Mouse (Mus musculus): Measurements from ENCODE around the gene Ezh1. TPM values are rescaled to one million over a fixed set of nuclear protein-coding genes. Genes with fewer than 3 reads are reported as not detected.

Gene Ezh1
- total and polyA plus RNA-seq, 3 experiments, result 4.2 to 55.9 (median 25.4) TPM

GRCm38 (mm10) chr11:101174389-101174745 is 51.9 kb downstream of the Ezh1 start:
- H3K4me1 ChIP-seq (ENCODE audit: insufficient read depth, low read depth, low read length), result peaks cover 63% of the 10 kb centered on the region
- H3K9me3 ChIP-seq (replicated peaks), result 0 out of 2 replicates have a peak, but pooled peaks cover 2% of the 10 kb centered on the region
- ATAC-seq (ENCODE audit: extremely low read depth, insufficient number of reproducible peaks, low FRiP score, poor library complexity, severe bottlenecking) (no peak), DNase-seq (ENCODE audit: low spot score) (no peak)
- H3K4me3 ChIP-seq (ENCODE audit: low read depth, low read length), result peak overlapping the region; percentile 65; the same call in 1 of the 2 replicates
- peaks cover 84% of the 10 kb centered on the region for H3K27me3 ChIP-seq (ENCODE audit: insufficient read depth, low read length)
- TF ChIP-seq GATA2 (IDR thresholded peaks at IDR 0.05; ENCODE audit: borderline replicate concordance, low read depth, low read length) (no peak), TAL1 (conservative IDR thresholded peaks at IDR 0.05; ENCODE audit: low read depth, low read length) (no peak), CTCF (IDR thresholded peaks at IDR 0.05; ENCODE audit: low read depth, low read length) (no peak), POLR2AphosphoS5 (IDR thresholded peaks at IDR 0.05; ENCODE audit: insufficient replicate concordance, low read depth, low read length) (no peak), GATA1 (IDR thresholded peaks at IDR 0.05; ENCODE audit: borderline replicate concordance, low read length) (no peak)
- no peaks in the 10 kb centered on the region for H3K36me3 ChIP-seq (replicated peaks)

- peak; percentile 50 for DNase-seq (ENCODE audit: low spot score)
- Histone ChIP-seq H3K27me3 (ENCODE audit: insufficient read depth, low read length) (peaks cover 85% of the 10 kb centered on the region), H3K9me3 (replicated peaks) (0 out of 2 replicates have a peak, but pooled peaks cover 2% of the 10 kb centered on the region), H3K36me3 (replicated peaks) (no peaks in the 10 kb centered on the region), H3K4me1 (ENCODE audit: insufficient read depth, low read depth, low read length) (peaks cover 63% of the 10 kb centered on the region), H3K4me3 (ENCODE audit: low read depth, low read length) (peak overlapping the region; percentile 65; the same call in 1 of the 2 replicates)
- no peak for ATAC-seq (ENCODE audit: extremely low read depth, insufficient number of reproducible peaks, low FRiP score, poor library complexity, severe bottlenecking)
- TF ChIP-seq CTCF (IDR thresholded peaks at IDR 0.05; ENCODE audit: low read depth, low read length), result peak; percentile 85
- no peak for TF ChIP-seq POLR2AphosphoS5 (IDR thresholded peaks at IDR 0.05; ENCODE audit: insufficient replicate concordance, low read depth, low read length)
Measured at GRCm38 (mm10) chr11:101173631-101174388, 52.5 kb downstream of the Ezh1 start.

- peaks cover 60% of the 10 kb centered on the region for H3K4me1 ChIP-seq (ENCODE audit: insufficient read depth, low read depth, low read length)
- DNase-seq (ENCODE audit: low spot score) (no peak), ATAC-seq (ENCODE audit: extremely low read depth, insufficient number of reproducible peaks, low FRiP score, poor library complexity, severe bottlenecking) (no peak)
- H3K9me3 ChIP-seq (replicated peaks), result 0 out of 2 replicates have a peak, but pooled peaks cover 2% of the 10 kb centered on the region
- no peaks in the 10 kb centered on the region for H3K36me3 ChIP-seq (replicated peaks)
- TF ChIP-seq GATA1 (IDR thresholded peaks at IDR 0.05; ENCODE audit: borderline replicate concordance, low read length) (no peak), POLR2AphosphoS5 (IDR thresholded peaks at IDR 0.05; ENCODE audit: insufficient replicate concordance, low read depth, low read length) (no peak), CTCF (IDR thresholded peaks at IDR 0.05; ENCODE audit: low read depth, low read length) (no peak), GATA2 (IDR thresholded peaks at IDR 0.05; ENCODE audit: borderline replicate concordance, low read depth, low read length) (no peak), TAL1 (conservative IDR thresholded peaks at IDR 0.05; ENCODE audit: low read depth, low read length) (no peak)
- no peak overlapping the region for H3K4me3 ChIP-seq (ENCODE audit: low read depth, low read length)
- peaks cover 80% of the 10 kb centered on the region for H3K27me3 ChIP-seq (ENCODE audit: insufficient read depth, low read length)
Measured at GRCm38 (mm10) chr11:101173112-101173511, 53.2 kb downstream of the Ezh1 start.

- peaks cover 5% of the 10 kb centered on the region for H3K36me3 ChIP-seq (replicated peaks)
- H3K4me1 ChIP-seq (ENCODE audit: insufficient read depth, low read depth, low read length), result peaks cover 60% of the 10 kb centered on the region
- peaks cover 81% of the 10 kb centered on the region for H3K27me3 ChIP-seq (ENCODE audit: insufficient read depth, low read length)
- DNase-seq (ENCODE audit: low spot score) (no peak), ATAC-seq (ENCODE audit: extremely low read depth, insufficient number of reproducible peaks, low FRiP score, poor library complexity, severe bottlenecking) (no peak)
- TF ChIP-seq TAL1 (conservative IDR thresholded peaks at IDR 0.05; ENCODE audit: low read depth, low read length) (no peak), POLR2AphosphoS5 (IDR thresholded peaks at IDR 0.05; ENCODE audit: insufficient replicate concordance, low read depth, low read length) (no peak), GATA1 (IDR thresholded peaks at IDR 0.05; ENCODE audit: borderline replicate concordance, low read length) (no peak), GATA2 (IDR thresholded peaks at IDR 0.05; ENCODE audit: borderline replicate concordance, low read depth, low read length) (no peak), CTCF (IDR thresholded peaks at IDR 0.05; ENCODE audit: low read depth, low read length) (no peak)
- peak overlapping the region; percentile 71 for H3K4me3 ChIP-seq (ENCODE audit: low read depth, low read length)
- 0 out of 2 replicates have a peak, but pooled peaks cover 2% of the 10 kb centered on the region for H3K9me3 ChIP-seq (replicated peaks)
Measured at GRCm38 (mm10) chr11:101172434-101172815, 53.8 kb downstream of the Ezh1 start.

GRCm38 (mm10) chr11:101171721-101172433 is 54.4 kb downstream of the Ezh1 start:
- peaks cover 79% of the 10 kb centered on the region for H3K27me3 ChIP-seq (ENCODE audit: insufficient read depth, low read length)
- peak overlapping the region; percentile 71 for H3K4me3 ChIP-seq (ENCODE audit: low read depth, low read length)
- no peak for TF ChIP-seq GATA2 (IDR thresholded peaks at IDR 0.05; ENCODE audit: borderline replicate concordance, low read depth, low read length)
- TF ChIP-seq CTCF (IDR thresholded peaks at IDR 0.05; ENCODE audit: low read depth, low read length), result no peak
- no peak for TF ChIP-seq TAL1 (conservative IDR thresholded peaks at IDR 0.05; ENCODE audit: low read depth, low read length)
- TF ChIP-seq GATA1 (IDR thresholded peaks at IDR 0.05; ENCODE audit: borderline replicate concordance, low read length), result no peak
- TF ChIP-seq POLR2AphosphoS5 (IDR thresholded peaks at IDR 0.05; ENCODE audit: insufficient replicate concordance, low read depth, low read length), result no peak
- H3K36me3 ChIP-seq (replicated peaks), result peaks cover 6% of the 10 kb centered on the region
- DNase-seq (ENCODE audit: low spot score) (peak; percentile 47), ATAC-seq (ENCODE audit: extremely low read depth, insufficient number of reproducible peaks, low FRiP score, poor library complexity, severe bottlenecking) (no peak)
- H3K4me1 ChIP-seq (ENCODE audit: insufficient read depth, low read depth, low read length), result peaks cover 56% of the 10 kb centered on the region
- H3K9me3 ChIP-seq (replicated peaks), result 0 out of 2 replicates have a peak, but pooled peaks cover 2% of the 10 kb centered on the region

Data from G1E (cell line).